11 mouse cellular contexts compared by ENCODE assay signal in genomic region chr11:81369497-81370425, GRCm38 (mm10).
DNase-seq lines count a peak whose midpoint lies in the region; TF ChIP-seq lines count a peak whose summit lies in the region.
"Had no signal": no experiment of that assay in that cellular context is flagged by ENCODE, and none has a peak within 500 bp of the region (broad histone marks: within the 10 kb centered on the region; RNA-seq: fewer than 3 reads in every experiment).

No protein-coding gene starts in this region.

- no peak overlapping the region for H3ac ChIP-seq in C2C12 (ENCODE audit: control insufficient read depth, insufficient read length, low read depth)

- H3K36me3 ChIP-seq in C2C12 (ENCODE audit: control insufficient read depth, insufficient read depth), result no peaks in the 10 kb centered on the region
- H3K36me3 ChIP-seq: embryonic facial prominence, embryonic 13.5 days; lung, embryonic 15.5 days had no signal

- no peaks in the 10 kb centered on the region for H3K79me2 ChIP-seq in C2C12 (ENCODE audit: control insufficient read depth, insufficient read depth)

- TF ChIP-seq CTCF in C2C12 (IDR thresholded peaks at IDR 0.05; ENCODE audit: control insufficient read depth, insufficient read depth, insufficient read length), result no peak

- peak; percentile 7 to 9 for DNase-seq in heart, adult 9 months (ENCODE audit: low spot score in 2 of 2)
- DNase-seq in heart, postnatal 25 days (ENCODE audit: low spot score), result no peak
- peak; percentile 36 for DNase-seq in embryo, embryonic 9.5 days (ENCODE audit: extremely low spot score)
- DNase-seq in kidney, postnatal 25 days, result peak; percentile 48 to 51
- no peak for DNase-seq in frontal cortex, adult 2 months (ENCODE audit: extremely low spot score in 1 of 2, low spot score in 1 of 2)
- no peak for DNase-seq in urinary bladder, postnatal 14 days (ENCODE audit: low spot score)
- no peak for DNase-seq in ovary, postnatal 14 days (ENCODE audit: low spot score)

- intact Hi-C loops in heart, postnatal 25 days (cut with DNase I), result loop anchor here (5.0 kb wide), 1 partner anchor 243 kb away; no protein-coding TSS in a partner anchor

- no peaks in the 10 kb centered on the region for H3K27me3 ChIP-seq in C2C12 (ENCODE audit: control insufficient read depth, insufficient read depth, insufficient read length)
- H3K27me3 ChIP-seq: embryonic facial prominence, embryonic 13.5 days; lung, embryonic 15.5 days had no signal

- no peak overlapping the region for H3K4me3 ChIP-seq in C2C12 (ENCODE audit: insufficient read depth, poor library complexity, severe bottlenecking)
- H3K4me3 ChIP-seq: embryonic facial prominence, embryonic 13.5 days; left cerebral cortex, adult 2 months; lung, embryonic 15.5 days had no signal

- H3K79me3 ChIP-seq in C2C12 (ENCODE audit: low read depth), result no peaks in the 10 kb centered on the region

TF ChIP-seq in C2C12, 6 proteins besides CTCF, POLR2A, EP300 and RAD21:
- TF ChIP-seq CEBPB (IDR thresholded peaks at IDR 0.05; ENCODE audit: low read depth), result no peak
- no peak for TF ChIP-seq MYOD1 (IDR thresholded peaks at IDR 0.05; ENCODE audit: control insufficient read depth, insufficient read length, low read depth)
- TF ChIP-seq USF1 (IDR thresholded peaks at IDR 0.05; ENCODE audit: low read depth), result peak; percentile 29
- TF ChIP-seq MYOG (IDR thresholded peaks at IDR 0.05; ENCODE audit: control insufficient read depth, extremely low read depth, insufficient read length), result no peak
TF ChIP-seq in C2C12: peak in this region for 1.

Comparison
In these comparisons a context has a peak if more than half of its experiments do, and no peak if none do; other contexts are left out.
1. DNase-seq: peak in heart, adult 9 months (2 of 2), embryo, embryonic 9.5 days (single experiment) and kidney, postnatal 25 days (2 of 2); none in heart, postnatal 25 days (single experiment), frontal cortex, adult 2 months (0 of 2), urinary bladder, postnatal 14 days (single experiment) and ovary, postnatal 14 days (single experiment).